Mouse (Mus musculus): Measurements from ENCODE around the gene Teddm2.

Teddm2 gene

DNA sequence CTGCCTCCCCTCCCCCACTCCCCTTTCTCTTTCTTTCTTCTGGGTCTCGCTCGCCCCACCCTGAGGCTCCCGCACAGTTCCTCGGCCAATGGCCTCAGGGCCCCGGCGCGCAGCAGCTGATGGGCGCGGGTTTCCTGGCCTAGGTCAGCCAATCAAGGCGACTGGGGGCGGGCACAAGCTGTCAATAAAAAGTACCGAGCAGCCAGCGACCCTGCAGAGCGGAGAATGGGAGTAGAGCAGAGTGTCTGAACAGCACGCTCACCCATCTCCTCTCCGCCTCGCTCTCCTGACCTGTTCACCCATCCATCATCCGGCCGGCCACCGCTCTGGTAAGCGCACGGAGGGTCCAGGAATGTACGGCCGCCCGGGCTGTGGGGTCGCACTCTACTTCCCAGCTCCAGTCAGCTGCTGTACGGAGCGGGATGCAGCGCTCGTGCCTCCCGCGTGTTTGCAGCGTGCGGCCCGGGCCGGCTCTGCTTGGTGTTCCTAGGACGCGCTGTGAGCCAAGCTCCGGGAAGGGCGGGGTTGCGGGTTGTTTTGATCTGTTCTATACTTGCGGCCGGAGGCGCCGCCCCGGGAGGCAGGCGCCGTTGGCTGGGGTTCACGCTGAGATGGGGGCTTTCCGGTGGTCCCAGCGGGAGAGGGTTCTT, at the start of gene Teddm2, which contains the start of gene Glul:
Gene Teddm2, minus strand, starts transcription at position 498 of the 650 bp plus-strand sequence.
Gene Glul, plus strand, starts transcription at position 214 of the 650 bp plus-strand sequence.
- peak; percentile 98 for DNase-seq (ENCODE audit: low spot score)

DNA sequence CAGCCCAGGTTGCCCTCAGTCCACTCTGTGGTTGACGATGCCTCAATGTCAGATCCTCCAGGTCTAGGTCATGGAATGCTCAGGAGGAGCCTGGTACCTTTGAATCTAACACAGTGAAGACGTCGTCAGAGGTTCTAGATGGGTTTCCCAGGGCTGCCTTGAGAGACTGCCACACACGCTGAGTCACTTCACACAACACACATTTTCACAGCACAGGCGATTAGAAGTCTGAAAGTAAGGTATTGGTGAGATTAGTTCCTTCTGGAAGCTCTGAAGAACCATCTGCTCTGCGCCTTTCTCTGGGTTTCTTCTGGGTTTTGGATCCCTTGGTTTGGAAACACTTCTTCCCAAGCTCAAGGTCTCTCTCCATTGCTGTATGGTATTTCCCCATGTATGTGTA, 47.8 kb upstream of the Teddm2 start:
- DNase-seq (ENCODE audit: low spot score) = no peak

DNA sequence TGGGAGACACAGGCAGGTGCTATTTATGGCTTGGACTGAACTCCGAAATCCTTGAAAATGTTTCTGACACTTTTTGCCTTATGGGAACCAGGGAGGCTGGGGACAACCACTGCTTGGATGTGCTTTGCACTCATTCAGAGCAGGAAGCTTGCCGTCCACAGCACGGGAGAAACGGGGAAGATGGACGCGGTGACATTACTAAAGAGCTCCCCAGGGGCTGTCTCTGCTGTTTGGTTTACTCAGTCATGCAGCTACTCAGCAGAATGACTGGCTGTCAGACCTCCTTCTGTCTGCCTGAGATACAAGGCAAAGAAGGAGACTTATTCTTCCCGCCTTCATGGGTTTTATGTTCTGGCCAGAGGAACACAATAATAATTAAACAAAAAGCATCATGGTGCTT, 46.9 kb upstream of the Teddm2 start:
- DNase-seq (ENCODE audit: low spot score) = no peak

DNA sequence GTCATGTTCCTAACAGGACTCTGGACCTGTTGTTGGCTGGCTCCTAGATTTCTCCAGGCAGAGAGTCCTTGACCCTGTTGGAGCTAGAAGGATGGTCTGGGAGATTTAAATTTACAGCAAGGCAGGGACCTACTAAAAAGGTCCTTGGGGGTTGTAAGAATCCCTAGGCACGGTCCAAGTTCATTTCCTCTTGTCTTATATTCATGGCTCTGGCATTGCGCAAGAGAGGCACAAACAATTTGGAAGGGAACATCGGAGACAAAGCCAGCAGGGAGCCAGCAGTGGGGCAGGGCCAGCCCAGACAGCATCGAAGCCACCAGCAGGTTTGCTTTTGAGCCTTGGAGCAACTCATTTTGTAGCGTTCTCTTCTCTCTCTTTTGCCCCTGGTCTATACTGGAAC, 45.2 kb upstream of the Teddm2 start:
- DNase-seq (ENCODE audit: low spot score) = no peak

DNA sequence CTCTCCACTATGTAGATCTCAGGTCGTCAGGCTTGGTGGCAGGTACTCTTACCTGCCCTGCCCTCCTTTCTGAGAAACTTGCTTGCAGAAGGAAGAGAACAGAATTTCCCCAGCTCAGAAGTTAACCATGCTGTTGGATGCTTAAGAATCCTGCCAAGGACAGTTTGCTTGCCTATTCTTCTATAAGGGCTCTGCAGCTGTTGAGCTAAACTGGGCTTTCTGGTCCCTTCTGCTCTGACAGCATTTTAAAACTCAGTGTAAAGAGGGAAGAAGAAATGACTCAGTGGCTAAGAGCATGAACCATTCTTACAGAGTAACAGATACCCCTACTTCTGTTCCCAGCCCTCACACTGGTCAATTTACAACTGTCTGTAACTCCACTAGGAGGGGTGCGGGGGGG, 41.0 kb upstream of the Teddm2 start:
- DNase-seq (ENCODE audit: low spot score) = no peak

DNA sequence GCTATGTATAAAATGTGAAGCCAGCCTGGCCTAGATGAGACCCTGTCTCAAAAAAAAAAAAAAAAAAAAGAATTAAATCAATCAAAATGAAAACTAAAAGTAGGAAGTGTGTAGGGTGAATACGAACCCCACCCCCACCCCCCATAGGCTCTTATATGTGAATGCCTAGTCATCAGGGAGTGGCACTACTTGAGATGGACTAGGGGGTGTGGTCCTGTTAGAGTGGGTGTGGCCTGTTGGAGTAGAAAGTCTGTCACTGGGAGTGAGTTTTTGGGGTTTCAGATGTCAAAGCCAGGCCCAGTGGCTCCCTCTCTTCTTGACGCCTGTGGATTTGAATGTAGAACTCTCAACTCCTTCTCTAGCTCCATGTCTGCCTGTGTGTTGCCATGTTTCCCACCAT, 37.0 kb upstream of the Teddm2 start:
- no peak for DNase-seq (ENCODE audit: low spot score)

DNA sequence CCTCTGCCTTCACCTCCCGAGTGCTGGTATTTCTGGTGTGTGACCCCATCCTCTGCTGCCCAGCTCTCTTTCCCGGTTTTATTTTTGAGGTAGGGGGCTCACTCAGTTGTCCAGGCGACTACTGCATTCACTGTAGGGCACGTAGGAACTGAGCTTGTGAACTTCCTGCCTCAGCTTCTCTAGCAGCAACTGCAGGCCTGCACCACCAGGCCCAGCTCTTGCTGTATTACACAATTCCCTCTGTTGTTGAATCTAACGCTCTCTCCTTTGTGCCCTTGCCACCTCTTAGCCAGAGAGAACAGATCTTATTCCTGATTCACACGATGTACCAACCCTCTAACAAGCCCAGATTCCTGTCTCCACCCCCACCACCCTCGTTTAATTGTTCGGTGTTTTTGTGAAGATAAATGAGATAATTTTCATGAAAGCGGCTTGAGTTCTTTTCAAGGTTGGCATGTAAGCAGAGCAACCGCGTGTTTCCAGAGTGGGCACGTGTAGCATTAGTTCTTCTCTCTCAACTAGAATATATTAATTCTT, 35.9 kb upstream of the Teddm2 start:
- DNase-seq (ENCODE audit: low spot score) = no peak

DNA sequence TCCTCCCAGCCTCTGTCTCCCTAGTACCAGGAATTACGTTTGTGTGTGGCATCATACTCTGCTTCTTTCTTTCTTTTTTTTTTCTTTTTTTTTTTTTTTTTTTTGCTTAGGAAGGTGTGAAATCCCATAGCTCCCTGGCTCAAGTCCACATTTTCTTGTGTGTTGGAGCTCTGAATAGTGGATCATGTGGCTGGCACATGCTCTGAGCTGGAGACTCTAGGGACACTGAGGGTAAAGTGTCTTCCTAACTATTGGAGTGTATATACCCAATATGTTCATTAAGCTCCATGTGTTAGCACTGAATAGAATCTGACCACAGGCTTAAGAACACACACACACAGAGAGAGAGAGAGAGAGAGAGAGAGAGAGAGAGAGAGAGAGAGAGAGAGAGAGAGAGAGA, 33.7 kb upstream of the Teddm2 start:
- DNase-seq (ENCODE audit: low spot score) = no peak

DNA sequence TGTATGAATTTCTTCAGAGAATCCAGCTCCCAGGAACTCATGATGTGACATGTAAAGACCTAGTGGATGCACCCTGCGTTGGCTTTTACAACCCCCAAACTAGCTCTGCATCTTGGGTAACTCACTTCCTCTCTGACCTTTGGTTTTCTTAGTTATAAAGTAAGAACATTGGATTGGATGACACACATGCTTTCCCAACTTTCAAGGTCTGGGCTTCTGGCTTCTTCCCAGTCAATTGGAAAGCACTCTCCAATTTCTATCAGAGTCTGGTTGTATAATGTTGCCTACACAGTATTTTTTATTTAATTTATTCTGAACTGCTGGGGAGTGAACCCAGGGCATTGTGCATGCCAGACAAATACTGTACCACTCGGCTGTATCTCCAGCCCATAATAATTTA, 30.4 kb upstream of the Teddm2 start:
- no peak for DNase-seq (ENCODE audit: low spot score)

DNA sequence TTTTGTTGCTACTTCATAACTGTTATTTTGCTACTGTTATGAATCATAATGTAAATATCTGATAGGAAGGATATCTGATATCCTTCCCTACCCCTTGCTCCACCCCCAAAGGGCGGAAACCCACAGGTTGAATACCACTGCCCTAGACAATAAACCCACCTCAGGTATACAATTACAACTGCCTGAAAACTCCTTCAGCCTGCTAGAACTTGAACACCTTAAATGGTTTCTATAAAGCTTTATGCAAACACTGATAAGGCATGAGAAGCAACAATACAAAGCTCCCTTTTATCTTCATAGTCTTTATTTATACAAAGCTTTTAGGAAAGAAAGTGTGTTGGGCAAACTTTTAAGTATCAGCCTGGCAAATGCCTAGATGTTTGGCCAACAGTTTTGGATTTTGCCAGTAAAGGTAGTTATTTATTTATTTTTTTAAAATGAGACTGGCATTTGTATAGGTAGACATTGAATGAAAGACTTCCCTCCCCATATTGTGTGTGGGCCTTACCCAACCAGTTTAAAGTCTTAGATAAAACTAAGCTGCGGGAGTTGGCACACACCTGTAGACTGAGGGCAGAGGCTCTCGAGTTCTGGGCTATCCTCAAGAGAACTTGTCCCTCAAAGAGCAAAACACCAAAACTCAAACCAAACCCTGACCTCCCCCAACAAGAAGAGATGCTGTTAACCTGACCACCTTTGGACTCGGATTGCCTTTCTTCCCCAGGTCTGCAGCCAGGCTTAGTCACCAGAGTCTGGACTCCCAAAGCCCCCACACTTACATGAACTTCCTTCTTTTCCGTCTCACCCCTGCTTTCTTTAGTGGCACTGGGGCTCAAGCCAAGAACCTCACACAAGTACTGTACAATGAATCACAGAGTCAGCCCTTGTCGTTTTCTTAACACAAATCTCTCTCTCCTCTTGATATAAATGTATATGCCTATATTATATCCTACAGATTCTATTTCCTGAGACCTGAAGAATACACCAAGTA, 24.7 kb upstream of the Teddm2 start:
- no peak for DNase-seq (ENCODE audit: low spot score)

DNA sequence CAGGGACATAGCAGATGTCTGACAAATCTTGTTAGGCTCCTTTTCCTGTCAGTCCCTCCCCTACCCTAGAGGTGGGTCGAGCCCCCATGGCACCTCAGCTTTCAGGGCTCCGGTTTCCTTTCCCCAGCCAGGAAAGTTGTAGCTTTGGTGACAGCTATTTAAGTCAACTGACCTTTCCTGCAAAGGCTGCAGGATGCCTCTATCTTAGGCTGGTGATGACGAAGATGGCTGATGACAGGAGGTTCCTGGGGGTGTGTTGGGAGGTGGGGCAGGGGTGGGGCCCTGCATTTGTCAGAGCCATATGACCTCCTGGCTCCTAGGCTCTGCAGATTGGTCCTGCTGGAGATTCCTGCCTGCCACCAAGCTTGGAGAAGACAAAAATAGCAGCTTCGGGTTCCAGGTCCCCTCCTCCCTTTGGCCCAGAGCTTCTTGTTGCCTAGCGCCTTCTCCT, 22.6 kb upstream of the Teddm2 start:
- no peak for DNase-seq (ENCODE audit: low spot score)

DNA sequence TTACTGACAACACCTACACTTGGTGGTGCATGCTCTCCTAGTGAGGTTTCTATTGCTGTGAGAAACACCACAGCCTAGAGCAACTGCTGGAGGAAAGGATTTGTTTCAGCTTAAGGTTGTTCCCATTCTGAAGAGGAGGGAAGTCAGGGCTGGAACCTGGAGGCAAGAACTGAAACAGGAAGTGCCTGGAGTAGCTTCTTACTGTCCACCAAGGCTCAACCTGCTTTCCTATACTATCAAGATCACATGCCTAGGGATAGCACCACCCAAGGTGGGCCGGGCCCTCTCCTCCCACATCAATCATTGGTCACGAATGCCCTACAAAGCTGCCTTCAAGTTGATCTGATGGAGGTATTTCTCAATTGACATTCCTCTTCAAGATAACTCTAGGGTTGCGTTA, 21.6 kb upstream of the Teddm2 start:
- DNase-seq (ENCODE audit: low spot score) = no peak

DNA sequence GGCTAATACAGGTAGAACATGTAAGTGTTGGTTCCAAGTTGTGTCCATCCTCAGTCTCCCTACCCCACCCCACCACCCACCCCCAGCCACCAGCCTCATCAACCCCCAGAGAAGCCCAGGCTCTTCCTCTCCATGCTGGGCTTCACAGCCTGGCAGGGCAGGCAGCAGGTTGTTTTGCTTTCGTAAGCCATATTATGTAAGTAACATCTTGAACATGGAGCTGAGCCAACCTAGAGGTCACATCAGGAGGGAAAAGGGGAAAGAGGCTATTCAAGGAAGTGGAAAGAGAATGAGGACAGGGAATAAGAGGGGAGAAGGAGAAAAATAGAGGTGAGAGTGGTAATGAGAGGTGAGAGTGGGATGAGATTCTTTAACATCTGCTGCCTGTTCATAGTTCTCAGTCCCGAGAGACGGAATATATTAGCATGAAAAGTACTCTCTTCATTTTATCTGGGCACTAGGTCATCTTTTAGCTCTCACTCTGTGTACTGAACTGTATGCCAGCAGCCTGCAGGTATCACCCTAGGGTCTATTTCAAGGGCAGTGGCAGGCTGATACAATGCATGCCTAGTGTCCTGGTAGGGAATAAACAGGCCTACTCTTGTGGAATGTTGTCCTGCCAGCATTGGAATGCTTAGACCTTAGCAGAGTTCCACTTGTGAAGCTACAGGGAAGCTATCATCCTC, 18.6 kb upstream of the Teddm2 start:
- peak; percentile 76 for DNase-seq (ENCODE audit: low spot score)

DNA sequence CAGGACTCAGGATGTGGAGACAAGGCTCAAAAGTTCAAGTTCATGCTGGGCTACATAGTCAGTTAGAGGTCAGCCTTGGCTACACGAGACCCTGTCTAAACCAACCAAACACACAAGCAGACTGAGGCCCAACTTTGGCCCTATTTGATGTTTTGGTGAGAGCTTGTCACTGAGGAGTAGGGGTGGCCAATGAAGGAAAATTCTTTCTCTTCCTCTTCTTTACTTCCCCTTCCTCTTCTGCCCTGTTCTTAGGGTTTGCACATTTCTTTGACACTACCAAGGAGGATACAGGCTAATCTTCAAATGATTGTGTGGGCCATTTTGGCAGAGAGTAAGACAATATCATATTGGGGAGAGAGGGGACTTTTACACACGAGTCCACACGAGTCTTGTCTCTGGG, 13.8 kb upstream of the Teddm2 start:
- DNase-seq (ENCODE audit: low spot score) = no peak

DNA sequence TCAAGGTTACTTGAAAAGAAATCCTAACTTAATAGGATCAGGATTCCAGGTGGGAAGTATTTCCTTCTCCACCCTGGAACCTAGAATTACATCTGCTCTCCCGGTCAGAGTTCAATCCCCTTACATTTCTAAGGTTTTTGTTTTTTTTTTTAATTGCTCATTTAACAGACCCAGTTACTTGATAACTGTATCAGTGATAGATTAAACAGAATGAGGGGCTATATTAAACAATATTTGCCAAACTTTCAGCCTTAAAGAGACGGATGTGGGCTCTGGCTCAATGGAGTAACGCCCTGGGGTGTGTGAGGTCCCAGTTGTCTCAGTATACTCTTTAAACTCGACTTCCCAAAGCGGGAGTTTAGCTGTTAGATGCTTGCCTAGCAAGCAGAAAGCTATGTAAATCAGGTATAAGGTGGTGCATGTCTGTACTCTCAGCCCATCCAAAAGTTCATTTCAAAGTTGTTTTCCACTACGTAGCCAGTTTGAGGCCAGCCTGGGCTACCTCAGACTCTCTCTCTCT, 11.3 kb upstream of the Teddm2 start:
- DNase-seq (ENCODE audit: low spot score) = no peak

DNA sequence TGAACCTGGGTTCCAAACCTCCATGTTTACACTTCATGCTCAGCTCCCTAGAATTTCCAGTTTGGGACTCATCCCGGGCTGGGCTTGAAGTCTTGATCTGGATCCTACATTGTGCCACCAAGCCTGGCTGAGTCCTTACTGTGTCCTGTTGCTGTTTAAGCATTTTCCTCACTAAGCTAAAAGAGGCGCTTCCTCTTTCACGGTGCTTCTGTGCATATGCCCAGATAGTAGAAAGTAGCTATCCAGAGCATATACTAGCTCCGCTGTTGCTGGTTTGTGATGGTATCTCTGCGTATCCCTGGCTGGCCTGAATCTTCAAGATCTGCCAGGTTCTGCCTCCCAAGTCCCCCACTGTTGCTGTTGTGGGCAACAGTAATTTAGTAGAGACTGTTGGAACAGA, 10.4 kb upstream of the Teddm2 start:
- DNase-seq (ENCODE audit: low spot score) = no peak

DNA sequence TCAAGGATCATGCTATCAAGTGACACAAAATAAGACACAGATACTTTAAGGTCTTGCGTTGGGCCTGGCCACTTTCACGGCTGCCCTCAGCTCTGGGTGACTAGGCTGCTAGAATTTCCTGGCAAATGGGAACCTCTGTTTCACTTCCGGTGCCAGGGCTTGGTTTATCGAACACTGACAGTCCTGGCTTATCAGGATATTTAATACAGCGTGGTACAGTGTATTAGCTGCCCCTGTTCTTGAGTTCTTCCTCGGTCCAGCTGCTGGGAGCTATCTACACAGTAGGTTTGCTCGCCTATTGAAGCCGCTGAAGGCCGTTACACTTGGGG, 9.9 kb upstream of the Teddm2 start:
- no peak for DNase-seq (ENCODE audit: low spot score)

DNA sequence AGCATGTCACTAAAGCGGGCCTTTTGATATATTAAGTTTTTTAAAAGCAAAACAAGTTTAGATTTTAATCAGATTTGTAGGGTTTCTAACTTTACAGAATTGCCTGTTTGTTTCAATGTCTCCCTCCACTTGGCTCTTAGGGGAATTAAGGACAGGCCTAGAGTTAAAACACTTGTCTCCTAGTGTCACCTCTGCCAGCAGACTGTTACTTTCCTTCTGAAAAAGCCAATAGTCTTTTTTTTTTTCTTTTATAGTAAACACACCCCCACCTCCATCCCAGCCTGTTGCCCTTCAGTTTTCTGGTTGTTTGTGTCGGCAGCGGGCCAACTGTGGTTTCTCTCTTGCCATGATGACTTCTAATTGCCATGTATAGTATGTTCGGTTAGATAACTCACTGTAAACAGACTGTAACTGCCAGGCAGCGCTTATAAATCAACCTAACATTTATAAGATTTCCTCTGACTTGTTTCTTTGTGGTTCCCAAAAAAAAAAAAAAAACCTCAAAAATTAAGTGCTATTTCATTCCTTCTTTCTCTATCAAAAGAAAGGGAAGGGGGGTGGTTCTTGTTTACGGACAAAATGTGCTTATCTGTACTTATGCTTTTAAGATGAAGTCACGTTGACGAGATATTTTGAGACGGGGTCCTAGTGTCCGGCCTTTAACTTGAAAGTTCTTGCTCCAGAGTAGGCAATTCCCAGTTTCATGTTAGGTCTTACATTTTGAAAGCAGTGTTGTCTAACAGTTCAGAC, 9.4 kb upstream of the Teddm2 start:
- no peak for DNase-seq (ENCODE audit: low spot score)

DNA sequence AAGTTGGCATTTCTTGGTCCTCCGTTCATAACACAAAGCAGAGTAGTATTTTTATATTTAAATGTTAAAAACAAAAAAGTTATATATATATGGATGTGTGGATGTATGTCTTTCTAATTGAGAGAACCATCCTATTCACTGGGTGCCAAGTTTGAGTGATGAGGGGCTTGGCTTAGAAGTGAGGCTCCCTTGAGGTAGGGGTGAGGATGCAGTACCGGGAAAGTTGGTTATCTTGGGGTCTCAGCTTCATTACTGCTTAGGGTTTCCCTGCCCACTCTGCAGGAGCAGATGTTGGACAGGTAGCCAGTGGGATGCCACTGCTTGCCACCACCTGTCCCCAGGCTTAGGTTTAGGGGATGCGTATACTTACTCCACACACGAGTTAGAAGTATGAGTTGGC, 8.7 kb upstream of the Teddm2 start:
- no peak for DNase-seq (ENCODE audit: low spot score)

DNA sequence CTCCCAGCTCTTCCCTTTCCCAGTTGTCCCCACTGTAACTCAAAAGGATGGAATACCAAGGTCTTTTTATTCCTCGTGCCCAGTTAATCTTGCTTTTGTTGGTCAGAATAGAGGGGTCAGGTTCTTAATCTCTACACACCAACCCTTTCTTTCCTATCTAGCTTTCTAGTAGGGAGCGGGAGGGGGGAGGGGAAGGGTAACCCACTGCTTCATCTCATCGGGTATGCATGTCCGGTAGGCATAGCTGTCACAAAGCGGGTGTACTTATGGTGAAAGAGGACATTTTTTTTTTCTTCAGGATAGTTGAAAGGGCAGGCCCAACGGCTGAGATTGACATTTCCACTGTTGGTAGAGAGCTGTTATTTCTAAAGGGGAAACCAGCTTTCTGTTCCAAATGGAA, 8.2 kb upstream of the Teddm2 start:
- DNase-seq (ENCODE audit: low spot score) = no peak

DNA sequence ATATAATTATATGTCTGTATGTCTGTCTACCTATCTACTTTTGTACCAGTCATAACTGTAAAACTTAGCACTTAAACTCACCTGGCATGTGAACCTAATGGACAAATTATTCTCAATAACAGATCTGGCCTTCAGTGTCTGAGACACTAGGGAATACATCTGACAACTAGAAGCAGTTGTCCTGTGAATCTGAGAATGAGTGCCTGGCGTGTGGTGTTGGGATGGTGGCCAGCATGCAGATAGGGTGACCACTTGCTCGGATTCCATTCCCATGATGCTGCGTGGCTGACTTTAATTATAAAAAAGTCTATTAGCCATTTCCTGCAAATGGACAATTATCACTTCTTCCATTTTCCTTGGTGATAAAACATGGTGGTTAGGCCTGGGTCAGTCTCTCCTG, 5.9 kb upstream of the Teddm2 start:
- DNase-seq (ENCODE audit: low spot score) = no peak

DNA sequence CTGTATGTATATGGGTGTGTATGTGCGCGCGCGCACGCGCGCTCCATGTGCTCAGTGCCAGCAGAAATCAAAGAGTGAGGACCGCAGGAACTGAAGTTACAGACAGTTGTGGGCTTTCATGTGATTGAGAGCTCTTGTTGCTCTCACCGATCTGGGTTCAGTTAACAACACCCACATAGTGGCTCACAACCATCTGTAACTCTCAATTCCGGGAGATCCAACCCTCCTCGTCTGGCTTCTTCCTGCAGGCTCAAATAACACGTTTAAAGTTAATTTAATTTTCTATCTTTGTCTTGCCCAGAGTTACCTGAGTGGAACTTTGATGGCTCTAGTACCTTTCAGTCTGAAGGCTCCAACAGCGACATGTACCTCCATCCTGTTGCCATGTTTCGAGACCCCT, 4.2 kb upstream of the Teddm2 start:
- no peak for DNase-seq (ENCODE audit: low spot score)
